Mouse (Mus musculus) kidney, postnatal 14 days (tissue): ENCODE measurements around the gene Prdx3.

Experiments
- DNase-seq: peaks from one replicate; pipeline ENCODE4 v3.0.0; 2022; ENCODE audit warnings: mixed read lengths

The Prdx3 gene

DNA sequence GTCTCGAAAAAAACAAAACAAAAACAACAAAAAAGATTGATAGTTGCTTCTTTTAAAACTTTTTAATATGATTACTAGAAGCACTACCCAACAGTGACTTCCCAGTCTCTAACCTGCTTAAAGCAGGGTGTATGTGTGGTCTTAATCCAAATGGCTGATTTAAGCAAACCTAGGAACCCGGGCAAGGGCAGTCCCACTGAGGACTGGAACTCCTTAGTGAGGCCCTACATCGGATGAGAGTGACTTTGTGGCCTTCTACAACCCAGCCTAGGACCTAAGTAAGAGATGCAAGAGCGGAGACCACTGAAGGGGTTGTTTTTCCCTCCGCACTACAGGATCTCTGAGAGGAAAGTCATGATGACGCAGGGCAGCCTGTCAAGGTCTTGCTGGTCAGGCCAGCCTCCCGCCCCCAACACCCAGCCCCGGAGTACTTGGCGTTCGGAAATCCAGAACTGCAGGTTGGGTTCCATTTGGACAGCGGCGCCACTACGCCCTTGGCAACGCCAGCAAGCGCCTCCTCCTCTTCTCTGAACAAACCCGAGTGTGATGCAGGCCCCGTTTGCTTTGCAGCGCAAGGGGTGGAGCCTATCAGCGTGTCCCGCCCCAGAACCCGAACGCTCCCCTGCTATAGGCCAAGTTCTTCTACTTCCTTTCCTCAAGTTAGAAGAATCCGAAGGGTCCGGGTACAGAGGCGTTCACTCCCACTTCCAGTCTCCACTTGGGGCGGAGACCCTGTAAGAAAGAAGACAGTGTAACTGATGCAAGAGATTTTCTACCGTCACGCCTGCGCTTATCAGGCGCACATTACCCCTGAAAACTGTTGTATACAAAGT is 13.3 kb downstream of the Prdx3 start, which contains the start of gene Sfxn4:
Gene Sfxn4 (minus strand): TSS at position 612 of the 833 bp plus-strand sequence.
- peak; percentile 94 for DNase-seq

- DNase-seq, result no peak
Observed at GRCm38 (mm10) chr19:60845731-60846130, 28.6 kb downstream of the Prdx3 start.

DNA sequence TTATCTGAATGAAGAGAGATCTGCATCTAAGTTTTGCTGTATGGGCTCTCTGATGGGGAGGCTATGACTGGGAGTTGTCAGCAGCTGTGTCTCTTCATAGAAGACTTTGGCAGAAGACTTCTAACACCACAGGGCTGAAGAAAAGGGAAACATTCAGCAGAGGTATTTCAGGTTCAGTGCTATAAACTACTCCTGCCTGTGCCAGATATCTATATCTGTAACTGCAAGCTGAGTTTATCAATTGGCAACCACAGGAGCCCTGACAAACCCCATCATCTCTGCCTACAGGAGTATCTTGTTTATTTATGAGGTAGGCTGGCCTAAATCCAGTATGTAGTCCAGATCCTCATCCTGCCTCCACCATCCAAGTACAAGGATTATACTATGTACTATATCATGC is 31.0 kb downstream of the Prdx3 start:
- no peak for DNase-seq

- DNase-seq, result peak; percentile 69
Observed at GRCm38 (mm10) chr19:60837747-60838146, 36.6 kb downstream of the Prdx3 start.

DNA sequence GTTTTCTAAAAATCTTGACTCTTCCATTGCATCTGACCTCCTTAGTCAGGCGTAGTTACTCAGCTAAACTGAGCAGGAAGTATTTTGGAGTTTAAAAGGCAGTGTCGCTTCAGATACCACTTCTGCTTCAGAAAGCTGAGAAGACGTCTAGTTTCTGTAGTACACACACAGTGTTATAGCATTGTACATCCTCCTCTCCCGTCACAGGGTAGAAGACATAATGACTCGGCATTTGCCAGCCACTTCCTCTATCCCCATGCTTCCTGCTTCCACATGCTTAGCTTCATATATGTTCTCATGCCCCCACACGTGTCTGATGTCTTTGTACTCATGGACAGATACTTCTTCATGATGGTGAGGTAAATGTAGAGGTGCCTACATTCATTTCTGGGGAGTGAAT is 55.7 kb downstream of the Prdx3 start:
- no peak for DNase-seq
